Mouse (Mus musculus): ENCODE measurements around the gene Tst.

DNA sequence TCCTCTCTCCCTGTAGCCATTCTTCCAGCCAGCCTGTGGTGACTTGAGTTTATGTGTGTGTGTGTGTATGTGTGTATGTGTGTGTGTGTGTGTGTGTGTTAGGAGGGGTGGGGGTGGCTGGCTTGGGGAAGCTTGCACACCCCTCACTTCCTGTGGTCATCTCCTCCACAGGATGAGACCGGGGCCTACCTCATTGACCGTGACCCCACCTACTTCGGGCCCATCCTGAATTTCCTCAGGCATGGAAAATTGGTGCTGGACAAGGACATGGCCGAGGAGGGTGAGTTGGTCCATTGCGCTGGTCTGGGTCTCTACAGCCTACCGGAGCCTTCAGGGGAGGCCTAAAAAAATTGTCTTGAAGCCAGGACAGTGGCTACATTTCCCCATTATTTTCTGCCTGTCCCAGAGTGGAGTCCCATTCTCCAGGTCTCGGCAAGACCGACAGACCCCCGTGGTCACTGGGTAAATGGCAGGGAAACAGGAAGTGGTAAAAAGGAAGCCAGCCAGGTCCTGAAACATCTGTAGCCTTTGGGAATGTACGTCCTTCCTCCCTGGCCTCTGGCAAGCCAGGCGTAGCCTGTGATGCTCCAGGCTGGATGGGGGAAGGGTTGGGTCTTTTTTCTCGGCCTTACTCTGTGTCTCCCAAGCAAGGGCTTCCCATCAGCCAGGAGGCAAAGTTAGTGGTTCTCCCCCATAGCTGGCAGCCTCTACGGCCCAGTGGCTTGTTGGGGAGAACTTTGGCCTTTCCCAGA is 24.3 kb upstream of the Tst start:
- TF ChIP-seq CTCF (IDR thresholded peaks at IDR 0.05; ENCODE audit: borderline replicate concordance, insufficient read depth, low read depth, low read length), result no peak
- TF ChIP-seq POLR2A (IDR thresholded peaks at IDR 0.05; ENCODE audit: borderline replicate concordance, insufficient read depth, low read length), result no peak

Data from cerebellum, adult 2 months (tissue).